Mouse (Mus musculus) midbrain, embryonic 13.5 days (tissue): ENCODE measurements at regions not wholly inside any gene's neighbourhood (a gene's known extent, or its start where the extent isn't known, plus 50 kb on each side); places are given as distances from the start of the nearest gene placed in this dataset.

Source experiments
- ATAC-seq: fragments of 200-750 bp; cut with Nextera tagmentation; 2 replicates; pipeline ENCODE4 v1.8.0; 2017; ENCODE audit warnings: mild to moderate bottlenecking, moderate TSS enrichment, moderate library complexity
- H3K27ac ChIP-seq: fragments of 300-500 bp; sonication (generic); 2 replicates; pipeline ENCODE4 v1.5.1; 2015; ENCODE audit warnings: inconsistent platforms, mild to moderate bottlenecking, moderate library complexity
- H3K27me3 ChIP-seq: fragments of 300-500 bp; sonication (generic); 2 replicates; pipeline ENCODE4 v1.6.1; 2015; ENCODE audit warnings: mild to moderate bottlenecking, inconsistent platforms
- H3K36me3 ChIP-seq: fragments of 300-500 bp; sonication (generic); 2 replicates; pipeline ENCODE4 v1.6.1; 2015; ENCODE audit warnings: mild to moderate bottlenecking, inconsistent platforms
- H3K4me1 ChIP-seq: fragments of 300-500 bp; sonication (generic); replicated peaks from 2 replicates; pipeline ENCODE4 v1.6.1; 2015; ENCODE audit warnings: inconsistent platforms
- H3K4me2 ChIP-seq: fragments of 300-500 bp; sonication (generic); replicated peaks from 2 replicates; pipeline ENCODE4 v1.6.1; 2015; ENCODE audit warnings: moderate library complexity, mild to moderate bottlenecking, inconsistent platforms
- H3K4me3 ChIP-seq: fragments of 300-500 bp; sonication (generic); replicated peaks from 2 replicates; pipeline ENCODE4 v1.5.1; 2015; ENCODE audit warnings: mild to moderate bottlenecking, inconsistent platforms
- H3K9ac ChIP-seq: fragments of 300-500 bp; sonication (generic); replicated peaks from 2 replicates; pipeline ENCODE4 v1.6.1; 2015; ENCODE audit warnings: mild to moderate bottlenecking, inconsistent platforms
- H3K9me3 ChIP-seq: fragments of 300-500 bp; sonication (generic); 2 replicates; pipeline ENCODE4 v1.6.1; 2016; ENCODE audit warnings: mild to moderate bottlenecking, inconsistent platforms
- WGBS: fragments of 180-500 bp; shearing (Covaris S2); methylation state at CpG from one replicate; pipeline ENCODE4 v1.1.7; 2015; 5-methylcytosine and 5-hydroxymethylcytosine counted together

- H3K36me3 ChIP-seq: no peaks in the 10 kb centered on the region
- 98% methylated on average over 4 of the region's 4 CpGs for WGBS
- H3K27me3 ChIP-seq: no peaks in the 10 kb centered on the region
- H3K4me2 ChIP-seq: no peak overlapping the region
- no peak overlapping the region for H3K4me3 ChIP-seq
- ATAC-seq: no peak
- no peak overlapping the region for H3K9ac ChIP-seq
- no peaks in the 10 kb centered on the region for H3K4me1 ChIP-seq
- H3K27ac ChIP-seq: no peak overlapping the region
- H3K9me3 ChIP-seq: no peaks in the 10 kb centered on the region
These were observed 78.8 kb upstream of the Herc3 start for GRCm38 (mm10) chr6:58752496-58752895.

- WGBS: 71% methylated on average over 2 of the region's 2 CpGs
- no peak for ATAC-seq
- no peak overlapping the region for H3K4me2 ChIP-seq
- no peaks in the 10 kb centered on the region for H3K4me1 ChIP-seq
- H3K36me3 ChIP-seq: no peaks in the 10 kb centered on the region
- H3K4me3 ChIP-seq: no peak overlapping the region
- H3K9me3 ChIP-seq: no peaks in the 10 kb centered on the region
- H3K27me3 ChIP-seq: no peaks in the 10 kb centered on the region
- H3K27ac ChIP-seq: no peak overlapping the region
- H3K9ac ChIP-seq: no peak overlapping the region
These were observed 74.8 kb upstream of the Herc3 start for GRCm38 (mm10) chr6:58756309-58757015.

GRCm38 (mm10) chr6:58757339-58757738, 73.9 kb upstream of the Herc3 start:
- Histone ChIP-seq H3K27me3 (no peaks in the 10 kb centered on the region), H3K9me3 (no peaks in the 10 kb centered on the region), H3K4me1 (no peaks in the 10 kb centered on the region), H3K36me3 (no peaks in the 10 kb centered on the region), H3K4me3 (no peak overlapping the region), H3K4me2 (no peak overlapping the region), H3K27ac (no peak overlapping the region), H3K9ac (no peak overlapping the region)
- no peak for ATAC-seq
- WGBS: 98% methylated on average over 4 of the region's 4 CpGs

GRCm38 (mm10) chr6:58770654-58771218, 60.5 kb upstream of the Herc3 start:
- WGBS: 26% methylated on average over 8 of the region's 8 CpGs
- Histone ChIP-seq H3K27me3 (no peaks in the 10 kb centered on the region), H3K4me2 (no peak overlapping the region), H3K4me3 (no peak overlapping the region), H3K4me1 (no peaks in the 10 kb centered on the region), H3K36me3 (no peaks in the 10 kb centered on the region), H3K9ac (no peak overlapping the region), H3K27ac (no peak overlapping the region), H3K9me3 (no peaks in the 10 kb centered on the region)
- peak; percentile 53; the same call in 1 of the 2 replicates for ATAC-seq

- H3K4me3 ChIP-seq: no peak overlapping the region
- H3K9me3 ChIP-seq: no peaks in the 10 kb centered on the region
- H3K9ac ChIP-seq: no peak overlapping the region
- WGBS: 0% methylated on average over 1 of the region's 1 CpGs
- ATAC-seq: peak; percentile 53; the same call in 1 of the 2 replicates
- H3K4me1 ChIP-seq: no peaks in the 10 kb centered on the region
- no peaks in the 10 kb centered on the region for H3K27me3 ChIP-seq
- H3K4me2 ChIP-seq: no peak overlapping the region
- no peak overlapping the region for H3K27ac ChIP-seq
- H3K36me3 ChIP-seq: no peaks in the 10 kb centered on the region
These were observed 59.3 kb upstream of the Herc3 start for GRCm38 (mm10) chr6:58772014-58772413.
